Mouse (Mus musculus): Measurements from ENCODE around the gene Gm20662. TPM values are rescaled to one million over a fixed set of nuclear protein-coding genes. Genes with fewer than 3 reads are reported as not detected.
A peak's percentile ranks its signal among the peaks of the same experiment; 100 is the strongest.

Gene Gm20662
- polyA plus RNA-seq, 1 experiment from 2014 or later = not detected

DNA sequence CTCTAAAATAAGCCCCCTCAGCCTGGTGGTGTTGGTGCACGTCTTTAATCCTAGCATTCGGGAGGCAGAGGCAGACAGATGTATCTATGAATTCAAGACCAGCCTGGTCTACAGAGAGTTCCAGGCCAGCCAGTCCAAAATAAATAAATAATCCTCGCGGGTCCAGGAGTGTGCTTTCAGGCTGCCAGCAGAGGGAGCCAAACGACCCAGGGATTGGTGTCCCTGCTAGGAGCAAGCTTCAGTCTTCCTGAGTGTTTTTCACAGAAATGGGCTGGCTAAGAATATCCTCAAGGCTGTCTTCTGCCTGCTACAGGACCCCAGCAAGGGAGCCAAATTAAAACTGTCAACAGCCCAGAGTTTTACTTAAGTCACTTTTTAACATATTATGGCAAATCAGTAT is 32.4 kb upstream of the Gm20662 start:
- H3K36me3 ChIP-seq (replicated peaks) = peaks cover 97% of the 10 kb centered on the region
- H3K4me3 ChIP-seq = no peak overlapping the region
- no peak overlapping the region for H3K27ac ChIP-seq
- H3K27me3 ChIP-seq (ENCODE audit: poor library complexity, severe bottlenecking) = no peaks in the 10 kb centered on the region
- no peaks in the 10 kb centered on the region for H3K9me3 ChIP-seq
- DNase-seq (ENCODE audit: extremely low spot score, low spot score) = peak; percentile 83
- WGBS = 25% methylated on average over 5 of the region's 5 CpGs
- peaks cover 5% of the 10 kb centered on the region; the same call in 1 of the 2 replicates for H3K4me1 ChIP-seq

DNA sequence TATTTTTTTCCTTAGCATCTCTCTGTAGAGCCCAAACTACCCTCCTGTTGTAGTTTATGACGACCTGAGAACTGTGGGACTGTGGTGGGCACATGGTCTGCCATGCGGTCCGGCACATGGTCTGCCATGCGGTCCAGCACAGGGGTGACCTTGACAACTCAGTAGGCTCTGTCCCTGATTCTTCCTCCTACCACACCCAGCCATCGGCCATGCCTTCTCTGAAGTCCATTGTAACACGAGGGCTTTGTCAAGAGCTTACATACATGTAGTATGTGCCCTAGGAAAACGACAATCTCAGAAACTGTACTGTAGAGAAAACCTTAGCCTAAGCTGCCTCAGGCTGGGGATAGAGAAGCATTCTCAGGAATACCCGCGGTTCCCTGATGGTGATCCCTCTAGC is 31.5 kb upstream of the Gm20662 start:
- H3K4me3 ChIP-seq = no peak overlapping the region
- H3K9me3 ChIP-seq = no peaks in the 10 kb centered on the region
- no peaks in the 10 kb centered on the region for H3K27me3 ChIP-seq (ENCODE audit: poor library complexity, severe bottlenecking)
- H3K36me3 ChIP-seq (replicated peaks) = peaks cover 97% of the 10 kb centered on the region
- WGBS = 92% methylated on average over 9 of the region's 9 CpGs
- H3K27ac ChIP-seq = no peak overlapping the region
- no peak for DNase-seq (ENCODE audit: extremely low spot score, low spot score)
- H3K4me1 ChIP-seq = peaks cover 5% of the 10 kb centered on the region; the same call in 1 of the 2 replicates

DNA sequence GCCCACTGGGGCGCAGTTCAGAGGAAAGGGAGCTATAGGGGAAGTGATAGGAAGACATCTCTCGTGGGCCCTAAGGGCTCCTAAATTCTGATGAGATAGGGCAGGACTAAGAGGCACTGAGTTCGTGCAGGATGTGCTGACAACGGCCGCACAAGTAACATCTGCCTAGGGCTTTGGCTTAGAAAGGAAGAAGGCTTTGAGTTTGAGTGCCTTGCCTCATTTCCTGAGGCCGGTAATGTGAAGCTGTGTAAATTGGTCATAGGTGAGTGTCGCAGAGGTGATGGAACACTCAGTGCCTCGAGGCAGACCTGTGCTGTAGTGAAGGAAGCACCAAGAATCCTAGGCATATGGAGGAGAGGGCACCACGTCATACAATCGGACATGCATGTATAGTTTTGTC is 29.5 kb upstream of the Gm20662 start:
- H3K4me1 ChIP-seq = no peaks in the 10 kb centered on the region
- no peaks in the 10 kb centered on the region for H3K9me3 ChIP-seq
- H3K4me3 ChIP-seq = no peak overlapping the region
- no peaks in the 10 kb centered on the region for H3K27me3 ChIP-seq (ENCODE audit: poor library complexity, severe bottlenecking)
- WGBS = 90% methylated on average over 10 of the region's 10 CpGs
- H3K27ac ChIP-seq = no peak overlapping the region
- peaks cover 97% of the 10 kb centered on the region for H3K36me3 ChIP-seq (replicated peaks)
- DNase-seq (ENCODE audit: extremely low spot score, low spot score) = no peak

GRCm38 (mm10) chr9:107967437-107967836 is 28.7 kb upstream of the Gm20662 start:
- Histone ChIP-seq H3K4me3 (no peak overlapping the region), H3K27ac (no peak overlapping the region), H3K9me3 (no peaks in the 10 kb centered on the region), H3K4me1 (no peaks in the 10 kb centered on the region), H3K36me3 (replicated peaks) (peaks cover 96% of the 10 kb centered on the region), H3K27me3 (ENCODE audit: poor library complexity, severe bottlenecking) (no peaks in the 10 kb centered on the region)
- WGBS = 90% methylated on average over 6 of the region's 6 CpGs
- no peak for DNase-seq (ENCODE audit: extremely low spot score, low spot score)

- DNase-seq (ENCODE audit: extremely low spot score, low spot score) = no peak
- H3K9me3 ChIP-seq = no peaks in the 10 kb centered on the region
- no peak overlapping the region for H3K4me3 ChIP-seq
- no peaks in the 10 kb centered on the region for H3K4me1 ChIP-seq
- H3K36me3 ChIP-seq (replicated peaks) = peaks cover 96% of the 10 kb centered on the region
- no peak overlapping the region for H3K27ac ChIP-seq
- WGBS = 94% methylated on average over 7 of the region's 7 CpGs
- H3K27me3 ChIP-seq (ENCODE audit: poor library complexity, severe bottlenecking) = no peaks in the 10 kb centered on the region
Observed at GRCm38 (mm10) chr9:107968531-107968930, 27.6 kb upstream of the Gm20662 start.

- Histone ChIP-seq H3K36me3 (replicated peaks) (peaks cover 79% of the 10 kb centered on the region), H3K4me3 (no peak overlapping the region), H3K4me1 (no peaks in the 10 kb centered on the region; the same call in 1 of the 2 replicates), H3K27ac (no peak overlapping the region), H3K9me3 (no peaks in the 10 kb centered on the region), H3K27me3 (ENCODE audit: poor library complexity, severe bottlenecking) (no peaks in the 10 kb centered on the region)
- DNase-seq (ENCODE audit: extremely low spot score, low spot score) = no peak
- WGBS = 91% methylated on average over 5 of the region's 5 CpGs
Observed at GRCm38 (mm10) chr9:107970311-107970710, 25.8 kb upstream of the Gm20662 start.

DNA sequence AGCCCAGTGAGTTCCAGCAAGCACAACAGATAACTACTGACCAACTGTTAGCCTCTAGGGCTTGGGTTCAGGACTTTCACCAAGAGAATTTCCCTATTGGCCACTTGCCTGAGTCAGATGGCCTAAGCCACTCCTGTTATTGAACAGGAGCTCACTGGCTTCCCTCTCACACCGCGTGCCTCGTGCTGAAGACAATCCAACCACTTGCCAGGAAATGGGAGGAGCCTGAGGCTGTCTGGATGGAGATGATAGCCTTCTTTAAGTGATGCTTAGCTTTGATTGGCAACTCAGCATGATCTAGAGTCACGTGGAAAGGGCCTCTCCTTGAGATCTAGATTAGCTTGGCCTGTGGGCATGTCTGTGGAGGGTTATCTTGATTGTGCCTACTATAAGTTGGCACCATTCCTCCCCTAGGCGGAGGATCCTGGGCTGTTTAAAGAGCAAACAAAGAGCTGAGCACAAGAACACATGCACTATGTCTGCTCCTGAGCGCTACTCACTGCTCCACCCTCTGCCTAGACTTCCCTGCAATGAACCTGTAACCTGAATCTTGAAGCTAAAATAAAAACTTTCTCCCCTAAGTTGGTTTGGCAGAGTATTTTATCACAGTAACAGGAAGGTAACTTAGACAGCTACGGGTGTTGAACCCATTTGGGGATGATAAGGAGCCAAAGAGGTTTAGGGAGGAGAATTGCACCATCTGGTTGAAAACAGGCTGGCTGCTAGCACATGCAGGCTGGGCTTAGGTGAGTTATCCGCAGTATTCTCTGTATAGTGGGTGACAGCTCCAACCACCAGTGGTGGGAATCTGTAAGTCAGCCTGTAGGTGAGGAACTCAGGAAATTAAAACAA is 24.2 kb upstream of the Gm20662 start:
- no peak overlapping the region for H3K4me3 ChIP-seq
- 86% methylated on average over 8 of the region's 8 CpGs for WGBS
- no peaks in the 10 kb centered on the region for H3K27me3 ChIP-seq (ENCODE audit: poor library complexity, severe bottlenecking)
- H3K36me3 ChIP-seq (replicated peaks) = peaks cover 63% of the 10 kb centered on the region
- 0 out of 2 replicates have a peak overlapping the region, but pooled peaks have one; percentile 12 for H3K27ac ChIP-seq
- no peaks in the 10 kb centered on the region for H3K9me3 ChIP-seq
- no peak for DNase-seq (ENCODE audit: extremely low spot score, low spot score)
- no peaks in the 10 kb centered on the region; the same call in none of the 2 replicates for H3K4me1 ChIP-seq

DNA sequence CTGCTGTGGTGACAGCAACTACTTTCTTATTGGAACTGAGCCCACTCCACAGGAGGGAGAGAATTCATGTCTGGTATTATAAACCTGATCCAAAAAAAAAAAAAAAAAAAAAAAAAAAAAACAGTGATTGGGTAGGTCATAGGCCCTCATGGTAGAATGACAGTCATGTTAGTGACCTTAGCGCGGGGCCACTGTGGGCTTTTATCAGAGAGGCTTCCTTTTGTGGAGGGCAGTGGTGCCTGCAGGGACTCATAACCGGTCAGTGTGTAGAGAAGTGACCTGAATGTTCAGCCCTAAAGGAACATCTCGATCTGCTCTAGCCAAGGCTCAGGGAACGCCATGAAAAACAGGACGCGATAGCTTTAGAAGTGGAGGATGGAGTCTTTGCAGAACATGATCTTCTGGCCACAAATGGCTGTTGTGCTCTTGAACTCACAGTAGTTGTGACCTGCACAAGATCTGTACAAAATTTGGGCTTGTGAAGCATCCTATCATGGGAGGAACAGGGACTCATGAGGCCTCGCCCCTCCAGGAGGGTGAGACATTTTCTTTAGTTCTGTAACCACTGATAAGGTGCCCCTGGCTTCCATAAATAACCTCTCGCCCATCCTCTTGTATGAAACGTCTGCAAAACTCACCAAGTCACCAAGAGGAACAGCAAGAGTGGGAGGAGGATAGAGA is 21.5 kb upstream of the Gm20662 start:
- no peaks in the 10 kb centered on the region for H3K9me3 ChIP-seq
- H3K4me1 ChIP-seq = peaks cover 3% of the 10 kb centered on the region
- H3K36me3 ChIP-seq (replicated peaks) = peaks cover 39% of the 10 kb centered on the region
- no peaks in the 10 kb centered on the region for H3K27me3 ChIP-seq (ENCODE audit: poor library complexity, severe bottlenecking)
- no peak for DNase-seq (ENCODE audit: extremely low spot score, low spot score)
- H3K27ac ChIP-seq = no peak overlapping the region
- no peak overlapping the region for H3K4me3 ChIP-seq
- 85% methylated on average over 10 of the region's 10 CpGs for WGBS

GRCm38 (mm10) chr9:107975399-107976386 is 20.5 kb upstream of the Gm20662 start, which contains the start of gene Uba7:
Gene Uba7, plus strand, starts transcription at chr9:107975505.
- WGBS = 74% methylated on average over 12 of the region's 12 CpGs
- no peaks in the 10 kb centered on the region for H3K27me3 ChIP-seq (ENCODE audit: poor library complexity, severe bottlenecking)
- no peak for DNase-seq (ENCODE audit: extremely low spot score, low spot score)
- H3K9me3 ChIP-seq = no peaks in the 10 kb centered on the region
- H3K27ac ChIP-seq = peak within 1 kb of the TSS; percentile 54
- H3K4me1 ChIP-seq = peaks cover 6% of the 10 kb centered on the region
- H3K36me3 ChIP-seq (replicated peaks) = peaks cover 28% of the 10 kb centered on the region
- peak within 1 kb of the TSS; percentile 29 for H3K4me3 ChIP-seq

GRCm38 (mm10) chr9:107978815-107979214 is 17.3 kb upstream of the Gm20662 start:
- no peaks in the 10 kb centered on the region for H3K9me3 ChIP-seq
- peak overlapping the region; percentile 17 for H3K27ac ChIP-seq
- H3K27me3 ChIP-seq (ENCODE audit: poor library complexity, severe bottlenecking) = peaks cover 11% of the 10 kb centered on the region
- H3K4me1 ChIP-seq = peaks cover 38% of the 10 kb centered on the region
- no peak overlapping the region for H3K4me3 ChIP-seq
- 89% methylated on average over 12 of the region's 12 CpGs for WGBS
- no peaks in the 10 kb centered on the region for H3K36me3 ChIP-seq (replicated peaks)
- no peak for DNase-seq (ENCODE audit: extremely low spot score, low spot score)

GRCm38 (mm10) chr9:107981684-107982605 is 14.2 kb upstream of the Gm20662 start:
- peak overlapping the region; percentile 73 for H3K4me3 ChIP-seq
- H3K4me1 ChIP-seq = peaks cover 68% of the 10 kb centered on the region
- H3K36me3 ChIP-seq (replicated peaks) = no peaks in the 10 kb centered on the region
- H3K27me3 ChIP-seq (ENCODE audit: poor library complexity, severe bottlenecking) = peaks cover 35% of the 10 kb centered on the region
- peak overlapping the region; percentile 88 for H3K27ac ChIP-seq
- peak; percentile 38 for DNase-seq (ENCODE audit: extremely low spot score, low spot score)
- no peaks in the 10 kb centered on the region for H3K9me3 ChIP-seq
- 56% methylated on average over 7 of the region's 7 CpGs for WGBS

Data from forebrain, embryonic 10.5 days (tissue).